ENCODE assay signal across 9 mouse cellular contexts in the genomic region with DNA sequence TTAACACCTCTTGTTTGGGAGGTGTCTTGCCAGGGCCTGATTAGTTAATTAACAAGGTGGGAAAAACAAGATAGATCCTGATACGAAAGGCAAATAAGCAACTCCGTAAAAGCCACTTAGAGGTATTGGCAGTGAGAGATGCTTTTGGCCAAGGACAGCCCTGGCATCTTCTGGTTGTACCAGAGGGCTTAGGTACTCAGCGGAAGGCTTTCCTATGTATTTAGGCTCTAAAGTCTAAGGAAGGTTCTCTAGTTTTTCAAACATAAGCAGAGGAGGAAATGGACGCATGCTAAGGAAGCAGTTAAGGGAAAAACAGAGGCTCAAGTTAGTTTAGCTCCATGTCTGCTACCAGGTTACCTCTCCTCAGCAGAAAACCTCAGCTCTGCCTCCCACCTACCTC. TPM values are rescaled to one million over a fixed set of nuclear protein-coding genes. Genes with fewer than 3 reads are reported as not detected.
DNase-seq lines count a peak whose midpoint lies in the region; ATAC-seq and TF ChIP-seq lines count a peak whose summit lies in the region.
"Had no signal": no experiment of that assay in that cellular context is flagged by ENCODE, and none has a peak within 500 bp of the region (broad histone marks: within the 10 kb centered on the region; RNA-seq: fewer than 3 reads in every experiment).

No protein-coding gene starts in this region.

- H3K4me1 ChIP-seq in kidney, postnatal 0 days (replicated peaks; ENCODE audit: insufficient read depth, low read length) = peaks cover 14% of the 10 kb centered on the region; the same call in 1 of the 2 replicates
- H3K4me1 ChIP-seq in embryonic facial prominence, embryonic 13.5 days = no peaks in the 10 kb centered on the region
- peaks cover 5% of the 10 kb centered on the region for H3K4me1 ChIP-seq in intestine, embryonic 14.5 days (replicated peaks; ENCODE audit: control insufficient read depth, insufficient read depth, low read length)

- no peaks in the 10 kb centered on the region for H3K36me3 ChIP-seq in kidney, postnatal 0 days (ENCODE audit: insufficient read depth, low read length)
- H3K36me3 ChIP-seq in embryonic facial prominence, embryonic 13.5 days = no peaks in the 10 kb centered on the region
- no peaks in the 10 kb centered on the region for H3K36me3 ChIP-seq in intestine, embryonic 14.5 days (ENCODE audit: control insufficient read depth, insufficient read depth, low read length)

- no peak for DNase-seq in kidney, postnatal 0 days (ENCODE audit: low spot score)
- DNase-seq in kidney, adult 18-20 months = no peak
- DNase-seq in intestine, embryonic 14.5 days (ENCODE audit: low spot score) = no peak
- DNase-seq in naive thymus-derived CD4-positive, alpha-beta T cell, adult 2 months (ENCODE audit: low read depth) = peak; percentile 34
- no peak for DNase-seq in spleen, postnatal 14 days (ENCODE audit: low spot score in 2 of 2)
- no peak for DNase-seq in kidney, postnatal 4 days
- DNase-seq: gastrocnemius, postnatal 25 days had no signal

- ATAC-seq in kidney, postnatal 0 days (replicated peaks; ENCODE audit: low FRiP score, low read depth) = no peak
- ATAC-seq in embryonic facial prominence, embryonic 13.5 days (ENCODE audit: insufficient number of reproducible peaks, insufficient read depth, low FRiP score, low TSS enrichment, low read depth) = no peak
- no peak for ATAC-seq in intestine, embryonic 14.5 days (replicated peaks; ENCODE audit: low FRiP score, low TSS enrichment, low read depth)
- ATAC-seq in activated CD4-positive, CD25-positive, alpha-beta regulatory T cell, adult 4 months = no peak

- TF ChIP-seq CTCF in kidney, postnatal 0 days (IDR thresholded peaks at IDR 0.05; ENCODE audit: low read depth) = no peak

- 25% methylated on average over 4 of the region's 4 CpGs for WGBS in kidney, postnatal 0 days
- 16% methylated on average over 4 of the region's 4 CpGs for WGBS in embryonic facial prominence, embryonic 13.5 days
- 20% methylated on average over 4 of the region's 4 CpGs for WGBS in intestine, embryonic 14.5 days

- H3K9ac ChIP-seq in kidney, postnatal 0 days (ENCODE audit: low read depth, low read length) = peak overlapping the region; percentile 70
- peak overlapping the region; percentile 73 for H3K9ac ChIP-seq in embryonic facial prominence, embryonic 13.5 days
- peak overlapping the region; percentile 45; the same call in 1 of the 2 replicates for H3K9ac ChIP-seq in intestine, embryonic 14.5 days (ENCODE audit: low read length)

- H3K4me3 ChIP-seq in kidney, postnatal 0 days (replicated peaks; ENCODE audit: low read depth, low read length) = peak overlapping the region; percentile 81
- H3K4me3 ChIP-seq in embryonic facial prominence, embryonic 13.5 days = peak overlapping the region; percentile 76
- peak overlapping the region; percentile 72 for H3K4me3 ChIP-seq in intestine, embryonic 14.5 days (ENCODE audit: low read depth, low read length)

- H3K27ac ChIP-seq in kidney, postnatal 0 days = no peak overlapping the region
- no peak overlapping the region for H3K27ac ChIP-seq in embryonic facial prominence, embryonic 13.5 days
- H3K27ac ChIP-seq in intestine, embryonic 14.5 days (ENCODE audit: low read depth) = no peak overlapping the region

- H3K4me2 ChIP-seq in kidney, postnatal 0 days (ENCODE audit: low read length) = peak overlapping the region; percentile 99
- peak overlapping the region; percentile 99 for H3K4me2 ChIP-seq in embryonic facial prominence, embryonic 13.5 days
- H3K4me2 ChIP-seq in intestine, embryonic 14.5 days (ENCODE audit: low read length) = peak overlapping the region; percentile 98

- H3K9me3 ChIP-seq in kidney, postnatal 0 days (replicated peaks; ENCODE audit: low read length) = no peaks in the 10 kb centered on the region
- no peaks in the 10 kb centered on the region for H3K9me3 ChIP-seq in embryonic facial prominence, embryonic 13.5 days
- no peaks in the 10 kb centered on the region for H3K9me3 ChIP-seq in intestine, embryonic 14.5 days (ENCODE audit: control insufficient read depth, low read length)

- H3K27me3 ChIP-seq in kidney, postnatal 0 days (ENCODE audit: insufficient read depth, low read length) = no peaks in the 10 kb centered on the region
- H3K27me3 ChIP-seq in embryonic facial prominence, embryonic 13.5 days = peaks cover 37% of the 10 kb centered on the region
- H3K27me3 ChIP-seq in intestine, embryonic 14.5 days (replicated peaks; ENCODE audit: control insufficient read depth, insufficient read depth, low read length) = peaks cover 13% of the 10 kb centered on the region

RNA-seq across cellular contexts. Expression of a gene that starts 0.8 kb away (rescaled TPM):
- polyA plus RNA-seq in kidney, postnatal 0 days (2015; fragmentation: Nextera tagmentation; extraction: Ambion mirVana) = 8.3 TPM in 2 replicates
- polyA plus RNA-seq in embryonic facial prominence, embryonic 13.5 days (2015; fragmentation: Nextera tagmentation; extraction: Ambion mirVana) = 3.6 and 3.7 TPM in 2 replicates
- 5.6 and 6.2 TPM in 2 replicates for polyA plus RNA-seq in intestine, embryonic 14.5 days (2014; fragmentation: Nextera tagmentation; extraction: Ambion mirVana)
- 10 to 100 TPM; 21.0 to 25.2 TPM for polyA plus RNA-seq in activated CD4-positive, CD25-positive, alpha-beta regulatory T cell, adult 4 months (2017; shearing (Covaris generic))
